ENCODE assay signal across 8 mouse cellular contexts in the genomic region with DNA sequence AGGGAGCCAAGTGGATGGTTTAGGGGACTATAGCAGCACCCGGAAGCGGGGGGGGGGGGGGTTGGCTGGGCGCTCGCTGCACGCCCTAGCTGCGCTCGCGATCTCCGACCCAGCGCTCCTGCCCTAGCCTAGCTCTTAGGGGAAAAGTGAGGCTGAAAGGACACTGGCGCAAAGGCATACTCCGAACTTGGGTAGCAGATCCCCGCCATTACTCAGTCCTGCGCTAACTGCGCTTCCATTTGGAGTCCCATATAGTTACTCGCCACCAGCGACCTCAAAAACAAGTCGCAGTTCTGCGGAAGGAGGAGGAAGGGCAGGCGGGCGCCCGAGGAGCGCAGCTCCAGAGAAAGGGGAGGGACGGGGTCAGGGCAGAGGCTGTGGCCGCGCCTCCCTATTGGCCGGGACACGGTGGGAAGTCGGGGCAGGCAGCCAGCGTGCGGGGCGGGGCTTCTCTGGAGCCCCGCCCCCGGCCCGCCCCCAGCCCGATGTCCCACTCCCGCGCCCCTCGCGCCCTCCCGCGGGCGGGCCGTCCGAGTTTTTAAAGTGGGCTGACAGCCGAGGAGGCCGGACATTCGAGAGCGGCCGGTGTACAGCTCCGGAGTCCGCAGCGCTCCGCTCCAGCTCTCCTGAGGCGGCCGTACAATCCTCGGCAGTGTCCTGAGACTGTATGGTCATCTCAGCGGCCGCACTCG. TPM values are rescaled to one million over a fixed set of nuclear protein-coding genes. Genes with fewer than 3 reads are reported as not detected.
A peak's percentile ranks its signal among the peaks of the same experiment; 100 is the strongest.
DNase-seq lines count a peak whose midpoint lies in the region; ATAC-seq and TF ChIP-seq lines count a peak whose summit lies in the region.

Gene Epas1, plus strand, starts transcription at position 571 of the 692 bp plus-strand sequence.

- peak; percentile 76 for DNase-seq in T-cell, adult 2 months (ENCODE audit: low spot score)
- DNase-seq in cerebellum, postnatal 36 days: peak; percentile 43 to 57
- peak; percentile 95 for DNase-seq in gastrocnemius, adult 2 months
- peak; percentile 41 for DNase-seq in left cerebral cortex, adult 11 months (ENCODE audit: low spot score)
- peak; percentile 94 for DNase-seq in lung, postnatal 36 days
- peak; percentile 29 for DNase-seq in retina, adult 2 months (ENCODE audit: low read depth, low spot score)
- peak; percentile 81 for DNase-seq in thymus, postnatal 25 days

- H3K9me3 ChIP-seq in hindbrain, embryonic 15.5 days: no peaks in the 10 kb centered on the region

- H3K4me3 ChIP-seq in gastrocnemius, adult 2 months: peak within 1 kb of the TSS; percentile 90
- peak within 1 kb of the TSS; percentile 49 for H3K4me3 ChIP-seq in hindbrain, embryonic 15.5 days

- H3K36me3 ChIP-seq in hindbrain, embryonic 15.5 days: no peaks in the 10 kb centered on the region

- WGBS in hindbrain, embryonic 15.5 days: 1% methylated on average over 36 of the region's 60 CpGs

- peak; percentile 88 for ATAC-seq in hindbrain, embryonic 15.5 days (ENCODE audit: low FRiP score, low read depth)

- H3K4me1 ChIP-seq in hindbrain, embryonic 15.5 days (replicated peaks): peaks cover 29% of the 10 kb centered on the region

- intact Hi-C loops in gastrocnemius, adult 2 months (cut with DNase I): loop anchor here (2.0 kb wide), 2 partner anchors 50 to 218 kb away; no protein-coding TSS in a partner anchor

- peak within 1 kb of the TSS; percentile 99 for H3K27ac ChIP-seq in gastrocnemius, adult 2 months
- 0 out of 2 replicates have a peak within 1 kb of the TSS, but pooled peaks have one; percentile 10 for H3K27ac ChIP-seq in hindbrain, embryonic 15.5 days (replicated peaks)

- 0 out of 2 replicates have a peak within 1 kb of the TSS, but pooled peaks have one; percentile 24 for H3K9ac ChIP-seq in hindbrain, embryonic 15.5 days

- H3K4me2 ChIP-seq in hindbrain, embryonic 15.5 days: peak within 1 kb of the TSS; percentile 97

- no peak; the same call in 1 of the 2 replicates for TF ChIP-seq CTCF in gastrocnemius, adult 2 months (IDR thresholded peaks at IDR 0.05)

- peaks cover 46% of the 10 kb centered on the region for H3K27me3 ChIP-seq in hindbrain, embryonic 15.5 days

RNA-seq across cellular contexts. Expression of gene Epas1, which starts in this region (rescaled TPM):
- total RNA-seq in gastrocnemius, adult 2 months (2021): 100 to 1,000 TPM in 1 of 2 experiments, 10 to 100 TPM in 1; 96.6 to 127 TPM
- polyA plus RNA-seq in hindbrain, embryonic 15.5 days (2015; fragmentation: Nextera tagmentation; extraction: Ambion mirVana): 5.7 and 6.3 TPM in 2 replicates

Comparison
In these comparisons a context has a peak if more than half of its experiments do, and no peak if none do; other contexts are left out.
1. Peak in every context shown above with its lines: DNase-seq, ATAC-seq, H3K4me3 ChIP-seq and H3K27ac ChIP-seq.
2. DNase-seq: peak in every context shown above with its lines; median percentile 95 in gastrocnemius, adult 2 months; 94 in lung, postnatal 36 days; 81 in thymus, postnatal 25 days; 76 in T-cell, adult 2 months; 50 in cerebellum, postnatal 36 days; 41 in left cerebral cortex, adult 11 months; 29 in retina, adult 2 months.